Mouse (Mus musculus) heart, adult 2 months (tissue): Measurements from ENCODE around the gene 4930568D16Rik. TPM values are rescaled to one million over a fixed set of nuclear protein-coding genes. Genes with fewer than 3 reads are reported as not detected.

Experiments
- DNase-seq, 2 experiments: peaks; one replicate each; pipeline ENCODE4 v3.0.0; 2021
- H3K27ac ChIP-seq: fragments of 200-600 bp; 2 replicates; pipeline ENCODE4 v1.8.1; 2022
- H3K27me3 ChIP-seq: fragments of 200-500 bp; 2 replicates; pipeline ENCODE4 v1.6.1; 2012; ENCODE audit warnings: mild to moderate bottlenecking, low read length, inconsistent platforms, mixed read lengths; ENCODE audit not compliant: control insufficient read depth, insufficient read depth
- H3K36me3 ChIP-seq: fragments of 200-500 bp; 2 replicates; pipeline ENCODE4 v1.6.1; 2012; ENCODE audit warnings: low read length, inconsistent platforms; ENCODE audit not compliant: control insufficient read depth, insufficient read depth
- H3K4me1 ChIP-seq: fragments of 200-500 bp; 2 replicates; pipeline ENCODE4 v1.6.1; 2011; ENCODE audit warnings: low read length; ENCODE audit not compliant: control insufficient read depth, insufficient read depth
- H3K4me3 ChIP-seq: fragments of 200-600 bp; 2 replicates; pipeline ENCODE4 v1.8.1; 2022
- H3K79me2 ChIP-seq: fragments of 200-500 bp; replicated peaks from 2 replicates; pipeline ENCODE4 v1.6.1; 2012; ENCODE audit warnings: mild to moderate bottlenecking, inconsistent platforms, low read length, moderate library complexity, mixed read lengths; ENCODE audit not compliant: control insufficient read depth, insufficient read depth
- H3K9ac ChIP-seq: fragments of 200-500 bp; 2 replicates; pipeline ENCODE4 v1.6.1; 2012; ENCODE audit warnings: low read depth, mild to moderate bottlenecking, control low read depth, inconsistent platforms, low read length, mixed read lengths
- CTCF ChIP-seq: fragments of 200-600 bp; IDR thresholded peaks from 2 replicates; pipeline ENCODE4 v1.8.1; 2022; ENCODE audit warnings: antibody characterized with exemption, mild to moderate bottlenecking, moderate library complexity
- EP300 ChIP-seq: fragments of 200-500 bp; IDR thresholded peaks from 2 replicates; pipeline ENCODE4 v1.6.1; 2011; ENCODE audit warnings: low read depth, low read length, control low read depth; ENCODE audit not compliant: insufficient read depth
- POLR2A ChIP-seq: fragments of 200-500 bp; IDR thresholded peaks from 2 replicates; pipeline ENCODE4 v1.6.1; 2011; ENCODE audit warnings: mild to moderate bottlenecking, low read depth, low read length, control low read depth; ENCODE audit not compliant: insufficient read depth
- WGBS: fragments of 180-500 bp; shearing (Covaris S2); methylation state at CpG from one replicate; pipeline ENCODE4 v1.1.7; 2018; 5-methylcytosine and 5-hydroxymethylcytosine counted together
- intact Hi-C: fragments of 180-260 bp; cut with DNase I; formaldehyde crosslinking; loops from one replicate; pipeline ENCODE4 v1.15.1; 2025
- polyA plus RNA-seq: library from polyadenylated mRNA; depleted of rRNA; stranded (reverse); fragments of >200 nt; gene quantifications from 2 replicates; pipeline ENCODE4 v1.2.3, GENCODE M21; 2012
- total RNA-seq, 2 experiments: library from RNA; stranded (reverse); gene quantifications; 2 replicates each; pipeline ENCODE4 v1.2.3; 2021

4930568D16Rik gene
- total and polyA plus RNA-seq, 3 experiments, result not detected

- no peak for DNase-seq
- no peaks in the 10 kb centered on the region for H3K79me2 ChIP-seq
- intact Hi-C loops, result no loop called here
- H3K27ac ChIP-seq, result no peak overlapping the region
- 85% methylated on average over 6 of the region's 6 CpGs for WGBS
- TF ChIP-seq CTCF (no peak), POLR2A (no peak), EP300 (no peak)
- no peak overlapping the region for H3K9ac ChIP-seq
- no peaks in the 10 kb centered on the region for H3K27me3 ChIP-seq
- H3K36me3 ChIP-seq, result peaks cover 2% of the 10 kb centered on the region; the same call in 1 of the 2 replicates
- H3K4me3 ChIP-seq, result no peak overlapping the region
- H3K4me1 ChIP-seq, result peaks cover 12% of the 10 kb centered on the region
Observed at GRCm38 (mm10) chr2:35409466-35409865, 41.9 kb upstream of the 4930568D16Rik start.

DNA sequence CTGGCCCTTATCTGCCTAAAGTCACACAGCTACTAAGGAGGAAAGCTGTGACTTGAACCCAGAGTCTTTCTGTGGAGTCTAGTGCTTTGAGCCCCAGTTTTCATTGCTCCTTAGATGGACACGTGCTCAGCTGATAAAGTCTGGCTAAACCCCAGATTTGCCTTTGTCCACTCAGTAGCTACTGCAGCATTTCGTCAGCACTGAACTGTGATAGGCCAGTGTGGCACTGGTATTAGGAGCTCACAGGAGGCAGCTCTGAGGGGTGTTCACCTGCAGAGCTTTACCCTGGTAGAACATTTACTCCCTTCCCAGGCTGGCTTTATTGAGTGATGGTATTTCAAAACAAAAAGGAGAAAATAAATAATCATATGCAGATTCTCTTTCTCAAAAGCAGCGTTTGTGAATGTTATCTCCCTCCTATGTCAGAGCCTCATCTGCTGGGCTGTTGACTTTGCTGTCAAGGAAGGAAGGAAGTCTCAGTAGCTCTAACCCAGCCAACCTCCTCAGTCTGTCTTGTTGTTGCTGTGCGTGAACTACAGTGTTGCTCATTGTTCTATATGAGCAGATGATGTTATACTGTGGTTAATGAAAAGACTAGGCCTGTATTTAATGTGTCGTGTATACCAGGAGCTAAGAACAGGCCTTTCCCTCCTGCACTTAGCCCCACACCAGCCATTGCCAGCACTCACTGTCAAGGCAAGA lies 41.0 kb upstream of the 4930568D16Rik start:
- TF ChIP-seq POLR2A (no peak), CTCF (no peak), EP300 (no peak)
- H3K79me2 ChIP-seq, result no peaks in the 10 kb centered on the region
- no peak overlapping the region for H3K4me3 ChIP-seq
- H3K27ac ChIP-seq, result no peak overlapping the region; the same call in 1 of the 2 replicates
- H3K4me1 ChIP-seq, result peaks cover 11% of the 10 kb centered on the region
- 44% methylated on average over 5 of the region's 5 CpGs for WGBS
- 0 out of 2 replicates have a peak overlapping the region, but pooled peaks have one; percentile 14 for H3K9ac ChIP-seq
- DNase-seq, result no peak
- intact Hi-C loops, result no loop called here
- H3K27me3 ChIP-seq, result no peaks in the 10 kb centered on the region
- no peaks in the 10 kb centered on the region; the same call in 1 of the 2 replicates for H3K36me3 ChIP-seq

GRCm38 (mm10) chr2:35407878-35408277 lies 40.3 kb upstream of the 4930568D16Rik start:
- 58% methylated on average over 7 of the region's 7 CpGs for WGBS
- intact Hi-C loops, result no loop called here
- Histone ChIP-seq H3K9ac (no peak overlapping the region), H3K36me3 (no peaks in the 10 kb centered on the region; the same call in 1 of the 2 replicates), H3K4me1 (peaks cover 9% of the 10 kb centered on the region), H3K4me3 (no peak overlapping the region), H3K79me2 (no peaks in the 10 kb centered on the region), H3K27me3 (no peaks in the 10 kb centered on the region), H3K27ac (no peak overlapping the region; the same call in 1 of the 2 replicates)
- TF ChIP-seq POLR2A (no peak), CTCF (no peak), EP300 (no peak)
- DNase-seq, result no peak

- no peaks in the 10 kb centered on the region for H3K79me2 ChIP-seq
- H3K4me3 ChIP-seq, result no peak overlapping the region
- H3K9ac ChIP-seq, result no peak overlapping the region
- H3K27me3 ChIP-seq, result no peaks in the 10 kb centered on the region
- intact Hi-C loops, result no loop called here
- no peak for TF ChIP-seq EP300
- TF ChIP-seq POLR2A, result no peak
- no peak for TF ChIP-seq CTCF
- DNase-seq, result no peak
- no peaks in the 10 kb centered on the region; the same call in 1 of the 2 replicates for H3K36me3 ChIP-seq
- no peak overlapping the region for H3K27ac ChIP-seq
- WGBS, result 89% methylated on average over 6 of the region's 6 CpGs
- peaks cover 8% of the 10 kb centered on the region for H3K4me1 ChIP-seq
Observed at GRCm38 (mm10) chr2:35407266-35407665, 39.7 kb upstream of the 4930568D16Rik start.

DNA sequence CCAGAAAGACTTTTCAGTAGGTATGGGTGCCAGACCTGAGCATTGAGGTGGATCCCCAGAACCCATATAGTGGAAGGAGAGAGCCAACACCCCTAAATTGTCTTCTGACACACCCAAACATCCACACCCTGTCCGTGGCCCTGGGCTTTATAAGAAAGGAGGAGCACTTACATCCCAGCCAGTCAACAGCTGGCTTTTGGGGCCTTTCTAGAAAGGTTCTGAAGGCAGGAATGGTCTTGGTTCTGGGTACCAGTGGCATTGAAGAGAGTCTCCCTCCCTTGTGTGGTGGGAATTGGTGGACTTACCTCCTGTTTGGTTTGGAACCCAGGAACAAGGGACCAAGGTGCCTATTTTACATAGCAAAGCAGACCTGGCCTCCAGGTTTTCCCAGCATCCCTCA lies 39.1 kb upstream of the 4930568D16Rik start:
- H3K36me3 ChIP-seq, result no peaks in the 10 kb centered on the region; the same call in 1 of the 2 replicates
- intact Hi-C loops, result no loop called here
- TF ChIP-seq CTCF, result no peak
- TF ChIP-seq POLR2A, result no peak
- no peak for TF ChIP-seq EP300
- WGBS, result 70% methylated on average over 1 of the region's 1 CpGs
- no peak overlapping the region for H3K9ac ChIP-seq
- no peak for DNase-seq
- H3K27ac ChIP-seq, result no peak overlapping the region
- no peaks in the 10 kb centered on the region for H3K27me3 ChIP-seq
- no peak overlapping the region for H3K4me3 ChIP-seq
- no peaks in the 10 kb centered on the region for H3K79me2 ChIP-seq
- peaks cover 7% of the 10 kb centered on the region for H3K4me1 ChIP-seq

DNA sequence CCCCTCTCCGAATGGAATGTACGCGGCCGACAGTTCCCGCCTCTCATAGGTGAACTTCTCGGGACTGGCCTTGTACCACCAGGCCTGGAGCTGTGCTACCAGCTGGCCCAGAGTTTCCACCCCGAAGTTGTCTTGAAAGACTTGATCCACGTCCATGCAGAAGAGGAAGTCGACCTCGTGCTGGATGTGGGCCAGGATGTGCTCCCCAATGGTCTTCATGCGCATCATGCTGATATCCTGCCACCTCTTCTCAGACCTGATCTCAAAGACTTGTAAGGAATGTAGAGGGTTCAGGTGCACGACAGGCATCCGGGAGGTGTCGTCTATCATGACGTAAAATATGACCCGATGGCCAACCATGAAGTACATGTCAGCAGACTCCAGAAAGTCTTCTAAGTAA lies 34.9 kb upstream of the 4930568D16Rik start:
- no peak for DNase-seq
- Histone ChIP-seq H3K27me3 (no peaks in the 10 kb centered on the region), H3K27ac (no peak overlapping the region), H3K9ac (no peak overlapping the region), H3K4me1 (peaks cover 2% of the 10 kb centered on the region; the same call in 1 of the 2 replicates), H3K36me3 (no peaks in the 10 kb centered on the region), H3K79me2 (no peaks in the 10 kb centered on the region), H3K4me3 (no peak overlapping the region)
- TF ChIP-seq EP300 (no peak), POLR2A (no peak), CTCF (no peak)
- WGBS, result 72% methylated on average over 16 of the region's 16 CpGs
- intact Hi-C loops, result no loop called here
